9 mouse cellular contexts compared by ENCODE assay signal in genomic region chr11:102140508-102140907, GRCm38 (mm10). TPM values are rescaled to one million over a fixed set of nuclear protein-coding genes. Genes with fewer than 3 reads are reported as not detected.
DNase-seq lines count a peak whose midpoint lies in the region; ATAC-seq and TF ChIP-seq lines count a peak whose summit lies in the region.
"Had no signal": no experiment of that assay in that cellular context is flagged by ENCODE, and none has a peak within 500 bp of the region (broad histone marks: within the 10 kb centered on the region; RNA-seq: fewer than 3 reads in every experiment).

No protein-coding gene starts in this region.

- no peak for TF ChIP-seq POLR2A in spleen, adult 2 months (IDR thresholded peaks at IDR 0.05; ENCODE audit: low read depth, low read length)

- no peak overlapping the region for H3K4me3 ChIP-seq in forebrain, embryonic 10.5 days
- H3K4me3 ChIP-seq in forebrain, embryonic 12.5 days (replicated peaks): no peak overlapping the region
- no peak overlapping the region for H3K4me3 ChIP-seq in hindbrain, postnatal 0 days (ENCODE audit: low read length)
- H3K4me3 ChIP-seq in lung, embryonic 14.5 days (ENCODE audit: low read depth, low read length): no peak overlapping the region
- H3K4me3 ChIP-seq in spleen, adult 2 months (ENCODE audit: extremely low read depth, insufficient read depth, insufficient read length): no peak overlapping the region

- 3% methylated on average over 5 of the region's 5 CpGs for WGBS in forebrain, embryonic 10.5 days
- 6% methylated on average over 5 of the region's 5 CpGs for WGBS in forebrain, embryonic 12.5 days
- WGBS in hindbrain, postnatal 0 days: 6% methylated on average over 5 of the region's 5 CpGs
- WGBS in lung, embryonic 14.5 days: 3% methylated on average over 5 of the region's 5 CpGs
- 2% methylated on average over 5 of the region's 5 CpGs for WGBS in spleen, adult 2 months

- no peaks in the 10 kb centered on the region for H3K9me3 ChIP-seq in forebrain, embryonic 10.5 days
- H3K9me3 ChIP-seq in forebrain, embryonic 12.5 days: no peaks in the 10 kb centered on the region
- no peaks in the 10 kb centered on the region for H3K9me3 ChIP-seq in hindbrain, postnatal 0 days (ENCODE audit: low read length)
- H3K9me3 ChIP-seq in lung, embryonic 14.5 days (ENCODE audit: low read depth, low read length): no peaks in the 10 kb centered on the region

- H3K36me3 ChIP-seq in forebrain, embryonic 10.5 days (replicated peaks): no peaks in the 10 kb centered on the region
- H3K36me3 ChIP-seq in forebrain, embryonic 12.5 days (replicated peaks): no peaks in the 10 kb centered on the region
- no peaks in the 10 kb centered on the region for H3K36me3 ChIP-seq in hindbrain, postnatal 0 days (ENCODE audit: insufficient read depth, low read length)
- no peaks in the 10 kb centered on the region for H3K36me3 ChIP-seq in lung, embryonic 14.5 days (ENCODE audit: insufficient read depth)
- H3K36me3 ChIP-seq in spleen, adult 2 months (ENCODE audit: control insufficient read depth, insufficient read depth, low read length): no peaks in the 10 kb centered on the region

- peaks cover 72% of the 10 kb centered on the region for H3K27me3 ChIP-seq in forebrain, embryonic 10.5 days (ENCODE audit: poor library complexity, severe bottlenecking)
- H3K27me3 ChIP-seq in forebrain, embryonic 12.5 days: peaks cover 50% of the 10 kb centered on the region
- H3K27me3 ChIP-seq in hindbrain, postnatal 0 days (ENCODE audit: insufficient read depth, low read length): peaks cover 13% of the 10 kb centered on the region
- H3K27me3 ChIP-seq in lung, embryonic 14.5 days (ENCODE audit: insufficient read depth, low read length): peaks cover 13% of the 10 kb centered on the region
- peaks cover 7% of the 10 kb centered on the region; the same call in 1 of the 2 replicates for H3K27me3 ChIP-seq in spleen, adult 2 months (ENCODE audit: control insufficient read depth, insufficient read depth, low read length)

- no peak overlapping the region for H3K4me2 ChIP-seq in forebrain, embryonic 12.5 days
- no peak overlapping the region for H3K4me2 ChIP-seq in hindbrain, postnatal 0 days (ENCODE audit: low read depth, low read length)
- H3K4me2 ChIP-seq in lung, embryonic 14.5 days: no peak overlapping the region

- peak; percentile 87 for TF ChIP-seq CTCF in hindbrain, postnatal 0 days (IDR thresholded peaks at IDR 0.05; ENCODE audit: low read depth)
- peak; percentile 86 for TF ChIP-seq CTCF in lung, embryonic 14.5 days (IDR thresholded peaks at IDR 0.05; ENCODE audit: low read depth)
- peak; percentile 9; the same call in 1 of the 2 replicates for TF ChIP-seq CTCF in spleen, adult 2 months (IDR thresholded peaks at IDR 0.05; ENCODE audit: extremely low read depth, insufficient read depth, insufficient read length, insufficient replicate concordance)

- H3K9ac ChIP-seq in forebrain, embryonic 12.5 days: no peak overlapping the region
- no peak overlapping the region for H3K9ac ChIP-seq in hindbrain, postnatal 0 days (replicated peaks; ENCODE audit: low read length)
- H3K9ac ChIP-seq in lung, embryonic 14.5 days: no peak overlapping the region

- DNase-seq in forebrain, embryonic 10.5 days (ENCODE audit: extremely low spot score, low spot score): peak; percentile 67
- peak; percentile 38 for DNase-seq in ovary, postnatal 10 days (ENCODE audit: low spot score)
- no peak for DNase-seq in ovary, adult 18-20 months (ENCODE audit: low spot score)
- peak; percentile 69 for DNase-seq in cerebellum, adult 8-10 months
- DNase-seq in hindbrain, postnatal 0 days (ENCODE audit: low spot score): peak; percentile 72
- DNase-seq in lung, embryonic 14.5 days: peak; percentile 86
- DNase-seq in spleen, adult 2 months (ENCODE audit: low read depth in 1 of 2, low spot score in 2 of 2): peak; percentile 29 to 44

- ATAC-seq in forebrain, embryonic 12.5 days (ENCODE audit: low FRiP score): no peak
- no peak for ATAC-seq in hindbrain, postnatal 0 days
- ATAC-seq in lung, embryonic 14.5 days (ENCODE audit: insufficient read depth): no peak

- H3K4me1 ChIP-seq in forebrain, embryonic 10.5 days: peaks cover 10% of the 10 kb centered on the region
- peaks cover 7% of the 10 kb centered on the region for H3K4me1 ChIP-seq in forebrain, embryonic 12.5 days
- H3K4me1 ChIP-seq in hindbrain, postnatal 0 days (ENCODE audit: insufficient read depth, low read length): no peaks in the 10 kb centered on the region
- H3K4me1 ChIP-seq in lung, embryonic 14.5 days (ENCODE audit: insufficient read depth): no peaks in the 10 kb centered on the region
- 0 out of 2 replicates have a peak, but pooled peaks cover 2% of the 10 kb centered on the region for H3K4me1 ChIP-seq in spleen, adult 2 months (ENCODE audit: control insufficient read depth, insufficient read depth, insufficient read length)

- no peak overlapping the region for H3K27ac ChIP-seq in forebrain, embryonic 10.5 days
- H3K27ac ChIP-seq in forebrain, embryonic 12.5 days: no peak overlapping the region
- H3K27ac ChIP-seq in hindbrain, postnatal 0 days: no peak overlapping the region
- no peak overlapping the region for H3K27ac ChIP-seq in lung, embryonic 14.5 days (ENCODE audit: low read depth)
- no peak overlapping the region for H3K27ac ChIP-seq in spleen, adult 2 months (ENCODE audit: insufficient read depth, low read length)

RNA-seq across cellular contexts. Expression of gene Nags, which starts 4.8 kb away (rescaled TPM):
- not detected in 2 replicates for polyA plus RNA-seq in forebrain, embryonic 10.5 days (2016; fragmentation: Nextera tagmentation; extraction: Ambion mirVana)
- not detected in 2 replicates for polyA plus RNA-seq in forebrain, embryonic 12.5 days (2016; fragmentation: Nextera tagmentation; extraction: Ambion mirVana)
- total RNA-seq in hindbrain, postnatal 0 days (2014; rRNA removed): not detected in 2 replicates
- polyA plus RNA-seq in hindbrain, postnatal 0 days (2015; fragmentation: Nextera tagmentation; extraction: Ambion mirVana): 0.09 and 0.14 TPM in 2 replicates
- polyA plus RNA-seq in lung, embryonic 14.5 days (2014; fragmentation: Nextera tagmentation; extraction: Ambion mirVana): not detected in 2 replicates
- polyA plus RNA-seq in spleen, adult 2 months (2012; rRNA removed): 0.20 and 0.58 TPM in 2 replicates

RNA-seq across cellular contexts. Expression of gene Tmem101, which starts 15.7 kb away (rescaled TPM):
- polyA plus RNA-seq in forebrain, embryonic 10.5 days (2016; fragmentation: Nextera tagmentation; extraction: Ambion mirVana): 37.3 and 39.8 TPM in 2 replicates
- polyA plus RNA-seq in forebrain, embryonic 12.5 days (2016; fragmentation: Nextera tagmentation; extraction: Ambion mirVana): 35.7 and 36.3 TPM in 2 replicates
- total RNA-seq in hindbrain, postnatal 0 days (2014; rRNA removed): 37.4 and 45.4 TPM in 2 replicates
- 40.6 and 42.5 TPM in 2 replicates for polyA plus RNA-seq in hindbrain, postnatal 0 days (2015; fragmentation: Nextera tagmentation; extraction: Ambion mirVana)
- 26.3 and 26.8 TPM in 2 replicates for polyA plus RNA-seq in lung, embryonic 14.5 days (2014; fragmentation: Nextera tagmentation; extraction: Ambion mirVana)
- polyA plus RNA-seq in spleen, adult 2 months (2012; rRNA removed): 15.2 and 18.5 TPM in 2 replicates

RNA-seq across cellular contexts. Expression of gene Pyy, which starts 32.9 kb away (rescaled TPM):
- not detected in 2 replicates for polyA plus RNA-seq in forebrain, embryonic 10.5 days (2016; fragmentation: Nextera tagmentation; extraction: Ambion mirVana)
- polyA plus RNA-seq in forebrain, embryonic 12.5 days (2016; fragmentation: Nextera tagmentation; extraction: Ambion mirVana): not detected in 2 replicates
- 25.8 and 42.9 TPM in 2 replicates for total RNA-seq in hindbrain, postnatal 0 days (2014; rRNA removed)
- 5.7 and 9.5 TPM in 2 replicates for polyA plus RNA-seq in hindbrain, postnatal 0 days (2015; fragmentation: Nextera tagmentation; extraction: Ambion mirVana)
- polyA plus RNA-seq in lung, embryonic 14.5 days (2014; fragmentation: Nextera tagmentation; extraction: Ambion mirVana): not detected in 2 replicates
- 0.72 TPM in 1 of 2 replicates, not detected in the other for polyA plus RNA-seq in spleen, adult 2 months (2012; rRNA removed)
- total RNA-seq: left cerebral cortex, adult 8-10 months had no signal

RNA-seq across cellular contexts. Expression of gene Ppy, which starts 39.4 kb away (rescaled TPM):
- polyA plus RNA-seq in forebrain, embryonic 10.5 days (2016; fragmentation: Nextera tagmentation; extraction: Ambion mirVana): not detected in 2 replicates
- not detected in 2 replicates for polyA plus RNA-seq in forebrain, embryonic 12.5 days (2016; fragmentation: Nextera tagmentation; extraction: Ambion mirVana)
- total RNA-seq in hindbrain, postnatal 0 days (2014; rRNA removed): not detected in 2 replicates
- not detected in 2 replicates for polyA plus RNA-seq in hindbrain, postnatal 0 days (2015; fragmentation: Nextera tagmentation; extraction: Ambion mirVana)
- polyA plus RNA-seq in lung, embryonic 14.5 days (2014; fragmentation: Nextera tagmentation; extraction: Ambion mirVana): not detected in 2 replicates
- polyA plus RNA-seq in spleen, adult 2 months (2012; rRNA removed): 0.29 and 0.50 TPM in 2 replicates
- total RNA-seq: left cerebral cortex, adult 8-10 months had no signal

RNA-seq across cellular contexts. Expression of gene Lsm12, which starts 44.6 kb away (rescaled TPM):
- polyA plus RNA-seq in forebrain, embryonic 10.5 days (2016; fragmentation: Nextera tagmentation; extraction: Ambion mirVana): 137 and 141 TPM in 2 replicates
- polyA plus RNA-seq in forebrain, embryonic 12.5 days (2016; fragmentation: Nextera tagmentation; extraction: Ambion mirVana): 136 and 139 TPM in 2 replicates
- 65.7 and 167 TPM in 2 replicates for total RNA-seq in hindbrain, postnatal 0 days (2014; rRNA removed)
- 147 and 153 TPM in 2 replicates for polyA plus RNA-seq in hindbrain, postnatal 0 days (2015; fragmentation: Nextera tagmentation; extraction: Ambion mirVana)
- polyA plus RNA-seq in lung, embryonic 14.5 days (2014; fragmentation: Nextera tagmentation; extraction: Ambion mirVana): 93.2 and 109 TPM in 2 replicates
- 18.0 and 22.7 TPM in 2 replicates for polyA plus RNA-seq in spleen, adult 2 months (2012; rRNA removed)

Comparison
In these comparisons a context has a peak if more than half of its experiments do, and no peak if none do; other contexts are left out.
1. CTCF ChIP-seq: peak in every context shown above with its lines; median percentile 87 in hindbrain, postnatal 0 days; 86 in lung, embryonic 14.5 days; 9 in spleen, adult 2 months.